Mouse (Mus musculus) kidney, embryonic 15.5 days (tissue): ENCODE data around the gene Rbm33. TPM values are rescaled to one million over a fixed set of nuclear protein-coding genes. Genes with fewer than 3 reads are reported as not detected.

Source experiments
- ATAC-seq: fragments of 200-750 bp; cut with Nextera tagmentation; replicated peaks from 2 replicates; pipeline ENCODE4 v1.8.0; 2017; ENCODE audit warnings: moderate TSS enrichment; ENCODE audit not compliant: low FRiP score
- H3K27ac ChIP-seq: fragments of 300-500 bp; sonication (generic); 2 replicates; pipeline ENCODE4 v1.5.1; 2015; ENCODE audit warnings: mild to moderate bottlenecking, inconsistent platforms
- H3K27me3 ChIP-seq: fragments of 300-500 bp; sonication (generic); 2 replicates; pipeline ENCODE4 v1.6.1; 2015; ENCODE audit warnings: inconsistent platforms
- H3K36me3 ChIP-seq: fragments of 300-500 bp; sonication (generic); 2 replicates; pipeline ENCODE4 v1.6.1; 2015; ENCODE audit warnings: inconsistent platforms
- H3K4me1 ChIP-seq: fragments of 300-500 bp; sonication (generic); 2 replicates; pipeline ENCODE4 v1.6.1; 2015; ENCODE audit warnings: inconsistent platforms
- H3K4me2 ChIP-seq: fragments of 300-500 bp; sonication (generic); 2 replicates; pipeline ENCODE4 v1.6.1; 2015; ENCODE audit warnings: moderate library complexity, mild to moderate bottlenecking, inconsistent platforms
- H3K4me3 ChIP-seq: fragments of 300-500 bp; sonication (generic); replicated peaks from 2 replicates; pipeline ENCODE4 v1.5.1; 2015; ENCODE audit warnings: mild to moderate bottlenecking, inconsistent platforms
- H3K9ac ChIP-seq: fragments of 300-500 bp; sonication (generic); 2 replicates; pipeline ENCODE4 v1.6.1; 2015; ENCODE audit warnings: mild to moderate bottlenecking, inconsistent platforms
- H3K9me3 ChIP-seq: fragments of 300-500 bp; sonication (generic); replicated peaks from 2 replicates; pipeline ENCODE4 v1.6.1; 2016; ENCODE audit warnings: inconsistent platforms
- WGBS: fragments of 180-500 bp; shearing (Covaris S2); methylation state at CpG from one replicate; pipeline ENCODE4 v1.1.7; 2015; ENCODE audit warnings: mixed read lengths; 5-methylcytosine and 5-hydroxymethylcytosine counted together
- polyA plus RNA-seq: library from polyadenylated mRNA; unstranded; fragments of >200 nt; fragmentation: Nextera tagmentation; extraction: Ambion mirVana; gene quantifications from 2 replicates; pipeline ENCODE4 v1.2.1, GENCODE M21; 2015

The Rbm33 gene
- polyA plus RNA-seq, 1 experiment from 2014 or later: 10.8 TPM

- no peak for ATAC-seq
- H3K36me3 ChIP-seq: peaks cover 27% of the 10 kb centered on the region
- H3K27me3 ChIP-seq: no peaks in the 10 kb centered on the region
- H3K27ac ChIP-seq: no peak overlapping the region
- H3K9ac ChIP-seq: no peak overlapping the region
- H3K4me1 ChIP-seq: no peaks in the 10 kb centered on the region
- 73% methylated on average over 7 of the region's 7 CpGs for WGBS
- no peak overlapping the region for H3K4me2 ChIP-seq
- H3K4me3 ChIP-seq: no peak overlapping the region
- no peaks in the 10 kb centered on the region for H3K9me3 ChIP-seq
Measured at GRCm38 (mm10) chr5:28329024-28329806, 12.3 kb downstream of the Rbm33 start.

GRCm38 (mm10) chr5:28333731-28334130 lies 16.8 kb downstream of the Rbm33 start:
- 82% methylated on average over 2 of the region's 2 CpGs for WGBS
- peaks cover 64% of the 10 kb centered on the region for H3K36me3 ChIP-seq

GRCm38 (mm10) chr5:28351857-28352513 lies 35.1 kb downstream of the Rbm33 start:
- no peak for ATAC-seq
- H3K36me3 ChIP-seq: peaks cover 58% of the 10 kb centered on the region
- no peak overlapping the region for H3K9ac ChIP-seq
- no peak overlapping the region for H3K4me3 ChIP-seq
- H3K27me3 ChIP-seq: no peaks in the 10 kb centered on the region
- no peaks in the 10 kb centered on the region for H3K4me1 ChIP-seq
- peak overlapping the region; percentile 37; the same call in 1 of the 2 replicates for H3K27ac ChIP-seq
- H3K4me2 ChIP-seq: no peak overlapping the region
- H3K9me3 ChIP-seq: no peaks in the 10 kb centered on the region; the same call in 1 of the 2 replicates

More at GRCm38 (mm10) chr5:28333731-28334130, 16.8 kb downstream of the Rbm33 start:
- H3K4me1 ChIP-seq: no peaks in the 10 kb centered on the region
- no peak overlapping the region for H3K9ac ChIP-seq
- H3K27me3 ChIP-seq: no peaks in the 10 kb centered on the region
- H3K27ac ChIP-seq: no peak overlapping the region
- no peak overlapping the region for H3K4me3 ChIP-seq
- no peak overlapping the region for H3K4me2 ChIP-seq
- H3K9me3 ChIP-seq: no peaks in the 10 kb centered on the region
- ATAC-seq: no peak

GRCm38 (mm10) chr5:28355614-28356013 lies 38.7 kb downstream of the Rbm33 start:
- H3K27ac ChIP-seq: no peak overlapping the region
- peaks cover 74% of the 10 kb centered on the region for H3K36me3 ChIP-seq
- no peaks in the 10 kb centered on the region for H3K9me3 ChIP-seq
- no peak overlapping the region for H3K4me3 ChIP-seq
- no peaks in the 10 kb centered on the region for H3K4me1 ChIP-seq
- no peak for ATAC-seq
- H3K27me3 ChIP-seq: no peaks in the 10 kb centered on the region
- no peak overlapping the region for H3K9ac ChIP-seq
- H3K4me2 ChIP-seq: no peak overlapping the region

- no peaks in the 10 kb centered on the region for H3K9me3 ChIP-seq
- H3K27ac ChIP-seq: no peak overlapping the region
- no peak overlapping the region for H3K4me3 ChIP-seq
- no peak overlapping the region for H3K9ac ChIP-seq
- 90% methylated on average over 2 of the region's 2 CpGs for WGBS
- no peaks in the 10 kb centered on the region for H3K27me3 ChIP-seq
- ATAC-seq: no peak
- no peaks in the 10 kb centered on the region for H3K4me1 ChIP-seq
- H3K4me2 ChIP-seq: no peak overlapping the region
- peaks cover 85% of the 10 kb centered on the region for H3K36me3 ChIP-seq
Measured at GRCm38 (mm10) chr5:28360745-28361144, 43.8 kb downstream of the Rbm33 start.

GRCm38 (mm10) chr5:28368056-28368455 lies 51.1 kb downstream of the Rbm33 start:
- Histone ChIP-seq H3K36me3 (peaks cover 79% of the 10 kb centered on the region), H3K4me2 (no peak overlapping the region), H3K9me3 (no peaks in the 10 kb centered on the region), H3K27me3 (no peaks in the 10 kb centered on the region), H3K4me3 (no peak overlapping the region), H3K4me1 (no peaks in the 10 kb centered on the region), H3K9ac (no peak overlapping the region), H3K27ac (no peak overlapping the region)
- WGBS: 66% methylated on average over 2 of the region's 2 CpGs
- no peak for ATAC-seq

- Histone ChIP-seq H3K4me3 (no peak overlapping the region), H3K9ac (no peak overlapping the region), H3K4me1 (no peaks in the 10 kb centered on the region), H3K4me2 (no peak overlapping the region), H3K27ac (no peak overlapping the region), H3K36me3 (peaks cover 61% of the 10 kb centered on the region), H3K9me3 (no peaks in the 10 kb centered on the region), H3K27me3 (no peaks in the 10 kb centered on the region)
- ATAC-seq: no peak
Measured at GRCm38 (mm10) chr5:28370836-28371235, 53.9 kb downstream of the Rbm33 start.

GRCm38 (mm10) chr5:28372172-28372664 lies 55.3 kb downstream of the Rbm33 start:
- ATAC-seq: no peak
- H3K9me3 ChIP-seq: no peaks in the 10 kb centered on the region
- H3K4me3 ChIP-seq: no peak overlapping the region
- no peak overlapping the region for H3K27ac ChIP-seq
- peaks cover 55% of the 10 kb centered on the region for H3K36me3 ChIP-seq
- 97% methylated on average over 1 of the region's 1 CpGs for WGBS
- no peak overlapping the region for H3K9ac ChIP-seq
- no peaks in the 10 kb centered on the region for H3K4me1 ChIP-seq
- no peak overlapping the region for H3K4me2 ChIP-seq
- H3K27me3 ChIP-seq: no peaks in the 10 kb centered on the region

GRCm38 (mm10) chr5:28373498-28374427 lies 56.8 kb downstream of the Rbm33 start:
- Histone ChIP-seq H3K27ac (no peak overlapping the region), H3K4me3 (no peak overlapping the region), H3K9ac (no peak overlapping the region), H3K27me3 (no peaks in the 10 kb centered on the region), H3K36me3 (peaks cover 52% of the 10 kb centered on the region), H3K4me2 (no peak overlapping the region), H3K4me1 (no peaks in the 10 kb centered on the region), H3K9me3 (no peaks in the 10 kb centered on the region)
- no peak for ATAC-seq
- WGBS: 84% methylated on average over 2 of the region's 2 CpGs

- H3K36me3 ChIP-seq: peaks cover 49% of the 10 kb centered on the region
- no peak overlapping the region for H3K27ac ChIP-seq
- no peaks in the 10 kb centered on the region for H3K4me1 ChIP-seq
- H3K4me2 ChIP-seq: no peak overlapping the region
- no peaks in the 10 kb centered on the region for H3K9me3 ChIP-seq
- H3K4me3 ChIP-seq: no peak overlapping the region
- ATAC-seq: no peak
- no peaks in the 10 kb centered on the region for H3K27me3 ChIP-seq
- H3K9ac ChIP-seq: no peak overlapping the region
Measured at GRCm38 (mm10) chr5:28377299-28377698, 60.4 kb downstream of the Rbm33 start.

GRCm38 (mm10) chr5:28382289-28382688 lies 65.4 kb downstream of the Rbm33 start:
- Histone ChIP-seq H3K9ac (no peak overlapping the region), H3K4me2 (no peak overlapping the region), H3K4me3 (no peak overlapping the region), H3K4me1 (no peaks in the 10 kb centered on the region), H3K27me3 (no peaks in the 10 kb centered on the region), H3K9me3 (no peaks in the 10 kb centered on the region), H3K36me3 (peaks cover 48% of the 10 kb centered on the region), H3K27ac (no peak overlapping the region)
- no peak for ATAC-seq
- WGBS: 92% methylated on average over 1 of the region's 1 CpGs

GRCm38 (mm10) chr5:28386783-28387182 lies 69.9 kb downstream of the Rbm33 start:
- ATAC-seq: no peak
- Histone ChIP-seq H3K4me3 (no peak overlapping the region), H3K27me3 (no peaks in the 10 kb centered on the region), H3K4me1 (no peaks in the 10 kb centered on the region), H3K9ac (no peak overlapping the region), H3K4me2 (no peak overlapping the region), H3K27ac (no peak overlapping the region), H3K9me3 (no peaks in the 10 kb centered on the region), H3K36me3 (peaks cover 60% of the 10 kb centered on the region)
- WGBS: 90% methylated on average over 3 of the region's 3 CpGs
